Mouse (Mus musculus): ENCODE results near the gene Slc4a4. TPM values are rescaled to one million over a fixed set of nuclear protein-coding genes. Genes with fewer than 3 reads are reported as not detected.
A peak's percentile ranks its signal among the peaks of the same experiment; 100 is the strongest.
"Not testable (repeated sequence)": the region's sequence is repeated elsewhere in the genome, so short reads cannot be mapped to it uniquely, and the experiment has no call there.

The Slc4a4 gene
- total RNA-seq, 2 experiments from 2014 or later: 99.5 to 108 TPM

DNA sequence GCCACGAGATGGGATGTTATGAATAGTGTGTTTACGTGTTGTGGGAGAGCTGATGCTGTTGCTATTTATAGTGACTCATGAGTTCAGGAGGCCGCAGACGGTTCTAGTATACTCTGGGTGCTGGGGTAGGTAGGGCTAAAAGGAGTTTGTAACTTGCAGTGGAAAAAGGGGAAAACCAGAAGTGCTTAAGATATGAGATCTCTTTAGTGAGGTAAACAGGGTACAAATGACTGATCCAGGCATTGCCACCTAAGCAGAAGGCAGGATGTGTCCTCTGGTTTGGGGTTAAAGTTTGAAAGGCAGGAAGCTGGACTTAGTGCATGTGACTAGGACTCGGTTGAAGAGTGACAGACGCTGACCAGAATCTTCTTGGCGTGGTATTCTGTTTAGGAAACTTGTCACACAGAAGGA is 74.7 kb downstream of the Slc4a4 start:
- no peak for DNase-seq

DNA sequence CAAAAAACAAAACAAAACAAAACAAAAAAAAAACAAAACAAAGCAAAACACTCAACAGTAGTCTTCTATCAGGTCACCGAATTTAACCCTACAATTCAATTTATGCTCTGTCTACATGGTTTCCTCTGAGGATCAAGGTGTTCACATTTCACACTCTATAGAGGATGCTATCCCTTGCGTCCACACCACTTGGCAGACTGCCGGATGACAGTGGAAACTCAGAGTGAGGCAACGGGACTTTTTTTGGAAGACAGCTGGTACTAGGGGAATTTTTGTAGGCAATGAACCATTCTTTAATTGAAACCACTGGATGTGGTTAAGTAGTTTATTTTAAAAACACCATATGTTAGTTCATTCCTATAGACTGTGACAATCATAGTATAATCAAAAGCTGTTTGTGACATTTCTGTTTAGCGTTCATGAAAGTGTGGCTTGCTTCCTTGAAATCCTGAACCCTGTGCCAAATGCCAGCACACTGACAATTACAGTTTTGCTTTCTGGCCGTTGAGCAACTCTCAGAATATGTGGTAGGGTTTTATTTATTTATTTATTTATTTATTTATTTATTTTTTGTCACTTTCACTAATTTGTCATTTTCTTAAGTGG is 78.2 kb downstream of the Slc4a4 start:
- no peak for DNase-seq

DNA sequence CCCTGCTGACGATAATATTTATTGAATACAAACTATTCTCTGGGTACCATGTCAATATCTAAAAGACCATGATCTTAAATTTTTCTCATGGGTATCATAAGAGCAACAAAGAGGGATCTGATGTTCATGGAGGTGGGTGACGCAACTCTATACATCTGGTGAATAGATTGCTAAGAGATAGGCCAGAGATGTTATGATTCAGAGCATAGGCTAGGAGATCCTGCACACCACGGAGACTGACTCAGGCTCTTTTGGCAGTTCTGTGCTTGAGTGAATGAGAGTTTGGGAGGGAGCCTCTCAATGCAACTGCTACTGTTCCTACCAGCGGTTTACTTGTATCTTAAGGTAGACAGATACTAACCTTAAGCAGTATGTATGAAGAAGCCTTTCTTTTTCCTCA is 79.9 kb downstream of the Slc4a4 start:
- no peak for DNase-seq

DNA sequence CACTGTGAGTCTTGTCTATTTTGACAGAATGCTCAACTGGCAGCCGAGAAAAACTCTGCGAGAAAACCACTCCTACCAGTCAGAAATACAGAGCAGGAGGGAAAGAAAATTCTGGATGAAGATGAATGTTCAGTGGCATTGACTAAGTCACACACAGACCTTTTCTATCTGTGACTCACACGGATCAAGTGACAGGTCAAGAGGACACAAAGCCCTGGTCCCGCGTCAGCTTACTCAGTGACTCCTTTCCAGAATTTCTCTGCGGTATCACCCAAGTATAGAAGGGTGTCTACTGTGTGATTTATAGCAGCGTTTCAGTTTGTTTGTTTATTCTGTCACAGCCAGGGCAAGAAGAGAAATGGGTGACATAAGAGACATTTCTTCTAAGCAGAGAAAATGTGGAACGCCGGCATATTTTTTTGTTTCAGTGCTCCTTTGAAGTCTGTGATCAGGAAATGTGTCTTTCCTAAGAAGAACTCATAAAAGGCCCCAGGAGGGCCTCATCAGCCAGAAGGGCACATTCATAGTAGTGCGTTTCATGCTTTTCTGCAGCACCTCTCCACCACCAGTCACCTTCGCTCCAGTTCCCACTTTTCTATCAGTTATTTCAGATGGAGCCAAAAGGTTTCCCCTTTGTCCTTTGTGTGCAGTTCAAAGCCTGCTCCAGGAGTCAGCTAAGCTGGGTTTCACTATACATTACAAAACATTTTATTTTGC is 82.5 kb downstream of the Slc4a4 start:
- no peak for DNase-seq

DNA sequence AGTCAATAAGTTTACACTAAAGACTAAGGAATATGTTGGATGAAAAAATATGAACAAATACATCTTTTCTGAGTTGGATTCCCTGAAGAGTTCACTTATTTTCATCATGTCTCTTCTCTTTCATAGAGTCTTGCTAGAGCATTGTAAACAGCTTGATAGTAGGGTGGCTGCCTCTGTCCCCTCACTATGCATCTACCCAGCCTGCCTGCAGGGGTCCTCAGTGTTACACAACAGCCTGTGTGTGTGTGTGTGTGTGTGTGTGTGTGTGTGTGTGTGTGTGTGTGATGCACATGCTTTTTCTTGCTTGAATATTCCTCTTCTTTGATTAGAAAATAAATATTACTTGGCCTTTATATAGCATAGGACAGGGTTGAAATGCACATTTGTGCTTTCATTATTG is 84.9 kb downstream of the Slc4a4 start:
- no peak for DNase-seq

DNA sequence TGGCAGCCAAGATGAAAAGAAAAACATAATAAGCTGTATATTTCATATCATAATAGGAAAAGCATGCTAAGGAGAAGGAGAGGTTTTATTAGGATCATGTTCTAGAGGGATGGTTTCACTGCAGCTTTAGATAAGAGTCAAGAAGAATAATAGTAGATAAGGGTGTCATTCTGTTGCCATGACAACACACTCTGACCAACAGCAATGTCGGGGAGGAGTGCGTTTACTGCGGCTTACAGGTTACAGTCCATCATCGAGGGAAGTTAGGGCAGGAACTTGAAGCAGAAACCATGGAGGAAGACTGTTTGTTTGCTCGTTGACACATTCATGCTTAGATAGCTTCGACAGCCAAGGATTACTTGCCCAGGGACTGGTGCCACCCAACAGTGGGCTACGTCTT is 85.7 kb downstream of the Slc4a4 start:
- no peak for DNase-seq

DNA sequence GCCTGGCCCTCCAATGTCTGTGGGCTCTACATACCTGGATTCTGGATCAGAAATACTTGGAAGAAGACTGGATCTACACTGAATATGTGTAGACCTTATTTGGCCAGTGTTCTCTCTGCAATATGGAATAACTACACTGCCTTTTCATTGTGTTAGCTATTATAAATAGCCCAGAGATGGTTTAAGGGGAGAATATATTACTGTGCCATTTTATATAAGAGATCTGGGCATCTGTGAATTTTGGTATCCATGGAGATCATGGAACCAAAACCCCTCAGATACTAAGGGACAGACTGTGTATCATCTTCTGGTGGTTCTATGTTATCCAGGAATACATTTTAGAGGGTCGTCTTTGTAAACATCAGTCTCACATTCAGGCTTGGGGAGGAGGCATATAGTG is 86.5 kb downstream of the Slc4a4 start:
- DNase-seq: no peak

DNA sequence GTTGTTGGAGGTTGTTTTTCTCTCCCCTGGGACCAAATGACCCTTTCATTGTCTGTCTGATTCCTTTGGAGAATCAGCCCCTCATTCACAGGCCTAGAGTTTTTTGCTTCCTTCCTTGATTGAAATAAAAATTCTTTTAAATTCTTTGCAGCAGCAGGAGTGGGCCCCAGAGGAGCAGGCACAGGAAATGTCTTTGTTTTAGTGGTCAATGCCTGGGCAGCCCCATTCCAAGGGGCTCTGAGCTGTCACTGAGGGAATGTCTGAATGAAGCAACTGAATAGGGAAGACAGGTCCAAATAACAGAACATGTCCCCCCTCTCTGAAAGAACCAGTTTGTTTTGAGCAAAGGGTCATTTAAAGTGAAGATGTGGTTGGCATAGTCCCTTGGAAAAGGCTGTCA is 89.1 kb downstream of the Slc4a4 start:
- no peak for DNase-seq

DNA sequence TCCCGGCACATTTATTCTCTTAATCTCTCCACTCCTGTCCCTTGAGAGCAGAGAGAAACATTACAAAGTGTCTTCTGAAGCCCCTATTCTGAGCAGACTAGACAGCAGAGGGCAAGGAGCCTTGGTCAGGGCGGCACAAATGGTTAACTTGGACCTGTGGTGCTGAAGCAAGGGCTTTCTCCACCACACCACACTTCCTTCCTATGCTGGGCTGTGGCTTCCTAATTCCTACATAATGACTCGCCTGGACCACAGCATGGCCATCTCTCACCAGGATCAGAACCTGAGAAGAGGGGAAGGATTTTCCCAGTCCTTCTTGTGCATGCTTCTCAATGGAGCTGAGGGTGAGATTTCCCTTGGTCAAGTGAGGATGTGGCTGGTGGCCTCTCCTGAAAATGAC is 89.8 kb downstream of the Slc4a4 start:
- DNase-seq: no peak

DNA sequence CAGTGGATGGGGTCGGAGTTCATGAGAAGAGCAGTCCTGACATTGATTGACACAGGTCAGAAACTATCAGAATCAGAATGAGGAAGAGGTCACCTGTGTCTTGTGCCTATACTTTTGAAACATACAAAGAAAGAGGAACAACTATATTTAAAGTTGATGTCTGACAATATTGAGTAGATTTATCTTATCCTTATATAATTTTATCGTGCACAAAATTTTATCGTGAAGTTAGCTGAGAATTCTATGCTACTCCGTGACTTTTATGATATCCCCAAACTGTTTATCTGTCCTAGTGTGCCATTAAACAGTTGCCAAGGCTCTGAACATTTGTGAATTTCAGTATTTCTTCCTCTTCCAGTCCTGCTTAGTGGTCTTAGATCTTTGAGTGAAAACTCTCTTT is 94.1 kb downstream of the Slc4a4 start:
- no peak for DNase-seq

DNA sequence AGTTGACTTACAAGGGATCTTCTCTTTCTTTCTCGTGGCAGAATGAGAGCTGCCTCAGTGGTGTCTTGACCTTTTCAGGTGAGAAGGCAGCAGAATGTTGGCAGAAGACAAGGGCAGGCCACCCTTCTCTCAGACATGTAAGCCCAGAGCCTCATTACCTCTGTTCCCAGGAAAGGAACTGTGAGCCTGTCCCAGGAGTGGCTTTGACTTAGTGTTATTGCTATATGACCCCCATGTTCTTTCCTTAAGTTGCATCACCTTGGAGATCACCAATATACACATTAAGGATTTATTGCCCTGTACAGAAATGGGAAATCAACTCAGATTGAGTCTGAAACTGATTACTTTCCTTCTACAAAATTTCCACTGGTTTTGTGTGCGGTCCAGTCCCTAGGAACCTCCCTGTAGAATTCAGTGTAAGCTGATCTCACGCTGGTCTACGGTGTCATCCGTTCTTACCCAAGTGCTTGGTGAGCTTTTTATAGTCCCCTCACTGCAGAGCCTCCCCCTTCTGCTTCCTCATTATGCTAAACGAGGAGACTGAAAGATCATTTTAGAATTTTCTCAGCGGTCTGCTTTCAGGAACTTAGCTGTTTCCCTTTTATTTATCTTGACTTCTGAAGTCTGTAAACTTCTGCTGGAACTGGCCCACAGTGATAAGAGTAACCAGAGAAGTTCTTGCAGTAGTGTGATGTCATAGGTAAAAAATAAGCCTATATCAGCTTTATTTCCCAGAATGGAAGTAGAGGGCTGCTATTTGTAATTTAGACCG is 94.8 kb downstream of the Slc4a4 start:
- no peak for DNase-seq

DNA sequence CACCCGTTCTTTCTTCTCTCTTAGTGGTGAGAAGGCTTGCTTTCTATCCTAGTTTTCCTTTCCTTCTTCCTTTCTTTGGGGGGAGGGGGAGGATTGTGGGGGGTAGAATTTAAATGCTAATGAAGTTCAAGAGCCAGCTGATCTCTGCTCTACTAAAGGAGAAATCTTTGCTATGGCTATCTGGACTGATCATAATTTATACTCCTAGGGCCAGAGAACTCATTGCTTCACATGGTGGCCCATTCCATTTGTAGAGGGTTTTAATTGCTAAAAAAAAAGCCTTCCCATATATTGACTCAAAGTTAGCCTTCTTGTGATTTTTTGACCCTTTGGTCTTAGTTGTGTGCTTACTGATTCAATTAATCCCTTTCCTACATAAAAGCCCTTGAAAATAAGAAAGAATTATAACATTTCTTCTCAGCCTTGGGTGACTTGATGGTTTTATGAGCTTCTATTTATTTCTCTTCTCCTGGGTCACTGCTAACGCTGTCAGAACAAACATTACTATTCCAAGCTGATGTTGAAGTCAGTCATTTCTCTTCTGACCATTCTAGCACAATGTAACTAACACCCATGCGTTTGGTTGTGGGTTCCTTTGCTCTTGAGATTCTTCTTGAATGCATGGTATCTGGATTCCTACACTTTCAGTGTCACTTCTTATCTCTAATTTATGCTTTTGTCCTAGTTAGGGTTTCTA is 95.6 kb downstream of the Slc4a4 start:
- DNase-seq: no peak

DNA sequence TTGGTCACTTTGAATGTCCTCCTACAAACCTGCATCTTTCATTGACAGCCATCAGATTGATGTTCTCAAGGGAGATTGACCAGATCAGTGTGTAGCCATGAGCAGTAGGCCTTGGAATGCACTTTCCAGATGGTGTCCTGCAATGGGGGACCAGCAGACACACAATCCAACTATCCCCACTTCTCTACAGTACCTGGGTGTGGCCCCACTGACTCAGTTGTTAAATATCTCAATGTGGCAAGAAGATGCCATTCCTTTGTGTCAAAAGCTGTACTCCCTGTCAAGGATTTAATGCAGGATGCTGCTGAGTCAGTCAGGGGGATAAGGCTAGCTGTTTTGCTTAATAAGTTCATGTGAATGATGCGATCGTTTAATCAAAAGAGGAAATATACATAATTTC is 96.6 kb downstream of the Slc4a4 start:
- DNase-seq: no peak

DNA sequence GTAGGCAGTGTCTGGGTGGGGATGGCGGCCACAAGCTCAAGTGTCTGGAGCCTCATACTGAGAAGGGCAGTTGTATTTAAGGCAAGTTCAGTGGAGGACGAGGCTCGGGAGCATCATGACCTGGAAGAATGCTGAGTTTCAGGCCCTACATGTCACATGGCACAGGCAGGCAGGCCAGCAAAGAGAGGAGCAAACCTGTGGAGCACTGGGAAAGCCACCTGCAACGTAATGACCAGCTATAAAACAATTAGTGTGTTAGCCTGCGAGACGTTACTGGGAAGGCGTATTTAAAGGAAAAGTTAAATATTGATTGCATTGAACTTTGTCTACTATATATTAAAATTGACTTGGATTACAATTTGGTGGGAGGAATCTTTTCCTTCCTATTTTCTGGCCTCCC is 97.0 kb downstream of the Slc4a4 start:
- DNase-seq: no peak

DNA sequence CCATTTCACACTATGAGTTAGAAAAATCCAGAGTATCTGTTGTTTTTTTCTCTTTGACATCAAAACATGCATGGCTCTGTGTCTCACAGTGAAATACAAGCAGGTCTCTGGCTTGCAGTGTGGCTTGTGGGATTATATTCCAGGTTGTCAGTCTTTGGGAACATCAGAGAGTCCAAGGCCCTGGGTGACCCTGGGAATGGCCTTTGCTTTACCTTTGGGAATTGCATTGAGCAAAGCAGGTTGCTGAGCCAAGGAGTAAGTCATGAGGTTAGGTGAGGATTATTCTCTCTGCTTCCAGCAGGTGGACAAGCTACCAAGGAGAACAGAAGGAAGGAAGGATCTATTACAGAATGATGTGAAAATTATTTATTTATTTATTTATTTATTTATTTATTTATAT is 102.4 kb downstream of the Slc4a4 start:
- peak; percentile 38 for DNase-seq

DNA sequence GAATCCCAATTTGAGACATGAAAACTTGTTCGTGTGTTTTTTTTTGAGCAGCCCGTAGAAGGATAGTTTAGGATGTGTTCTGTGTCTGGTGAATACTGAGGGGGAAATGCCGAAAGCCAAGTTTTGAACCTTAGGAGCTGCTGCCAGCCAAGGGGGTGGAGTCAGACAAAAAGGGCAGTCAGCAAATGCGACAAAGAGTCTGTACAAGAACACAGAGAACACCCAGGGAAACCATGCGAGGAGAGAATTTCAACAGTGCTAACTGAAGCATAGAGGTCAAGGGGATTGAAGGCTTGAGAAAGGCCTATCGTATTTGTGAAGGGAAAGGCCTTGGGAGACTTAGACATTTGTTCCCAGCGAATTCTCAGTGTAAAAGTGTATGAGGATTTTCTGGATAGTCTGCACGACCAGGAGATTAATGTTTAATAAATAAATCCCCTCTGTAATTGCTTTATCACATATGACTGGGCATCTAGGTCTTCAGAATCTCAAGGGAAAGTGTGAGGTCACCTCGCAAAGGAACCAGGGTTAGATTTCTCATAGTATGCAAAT is 103.7 kb downstream of the Slc4a4 start:
- peak; percentile 48 for DNase-seq

DNA sequence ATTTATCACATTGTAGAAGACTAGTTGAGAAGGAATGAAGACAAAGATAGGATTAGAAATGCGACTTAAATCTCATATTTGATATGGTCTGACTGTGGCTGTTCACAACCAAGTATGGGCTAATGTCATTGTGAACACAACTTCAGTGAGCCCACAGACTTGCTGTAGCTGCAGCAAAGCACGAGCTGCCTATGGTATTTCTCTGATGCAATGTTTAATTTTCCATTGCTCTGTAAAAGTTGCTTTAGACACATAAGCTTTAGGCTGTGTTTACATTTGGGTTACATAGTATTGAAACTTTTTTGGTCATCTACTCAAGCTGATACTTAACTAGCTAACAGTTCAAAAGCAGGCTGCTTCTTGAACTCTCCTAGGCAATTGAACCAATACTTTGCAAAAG is 104.7 kb downstream of the Slc4a4 start:
- DNase-seq: not testable (repeated sequence)

DNA sequence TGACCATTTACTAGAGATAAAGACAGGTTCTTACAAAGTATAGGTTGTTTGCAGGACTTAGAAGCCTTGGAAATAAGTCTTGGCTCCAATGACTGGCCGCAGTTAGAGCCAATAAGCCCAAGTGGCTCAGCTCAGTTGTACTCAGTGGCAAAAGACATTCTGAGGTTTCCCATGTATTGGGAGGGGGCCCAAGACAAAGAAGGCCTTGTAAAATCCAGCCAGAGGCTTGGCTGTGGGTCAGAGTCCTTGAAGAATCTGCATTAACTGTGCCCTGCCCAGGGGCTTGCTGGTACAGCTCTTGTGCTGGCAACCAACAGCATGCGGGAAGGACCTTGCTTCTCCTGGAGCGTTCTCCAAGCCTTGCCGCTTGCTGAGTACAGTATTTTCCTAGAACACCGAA is 107.9 kb downstream of the Slc4a4 start:
- DNase-seq: peak; percentile 13

DNA sequence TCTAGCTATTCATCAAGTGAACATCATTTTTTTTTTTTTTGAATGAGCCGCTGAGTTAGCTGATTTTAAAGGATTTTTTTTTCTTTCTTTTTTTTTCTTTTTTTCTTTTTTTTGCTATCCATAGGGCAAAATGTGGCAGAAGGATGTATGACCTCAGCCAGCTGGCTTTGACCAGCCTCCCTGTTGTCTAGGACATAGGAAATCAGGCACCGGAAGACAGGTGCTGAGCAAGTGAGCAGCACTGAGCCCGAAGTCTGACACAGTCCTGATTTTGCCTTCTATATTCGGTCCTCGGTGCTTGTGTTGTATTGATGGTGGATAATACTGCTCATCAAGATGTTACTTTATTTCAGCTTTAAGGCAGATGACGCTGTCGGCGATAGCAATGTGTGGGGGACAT is 109.6 kb downstream of the Slc4a4 start:
- DNase-seq: no peak

DNA sequence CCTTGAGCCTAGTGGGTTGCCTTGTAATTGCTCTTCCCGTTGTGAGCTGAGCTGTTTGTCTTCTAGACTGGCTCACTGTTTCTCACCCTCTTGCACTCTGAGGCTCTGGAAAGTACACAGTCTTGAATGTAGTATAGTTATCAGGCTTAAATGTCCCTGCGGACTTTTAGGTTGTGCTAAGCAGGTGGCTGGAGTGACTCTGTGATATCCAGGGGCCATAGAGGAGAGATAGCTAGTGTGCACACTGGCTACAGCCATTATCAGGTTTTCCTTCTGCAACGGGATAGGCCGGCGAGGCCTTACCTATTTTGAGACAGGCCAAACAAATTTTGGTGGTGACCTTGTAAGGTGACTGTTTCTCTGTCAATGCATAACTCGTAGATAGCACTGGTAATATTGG is 110.7 kb downstream of the Slc4a4 start:
- DNase-seq: no peak

DNA sequence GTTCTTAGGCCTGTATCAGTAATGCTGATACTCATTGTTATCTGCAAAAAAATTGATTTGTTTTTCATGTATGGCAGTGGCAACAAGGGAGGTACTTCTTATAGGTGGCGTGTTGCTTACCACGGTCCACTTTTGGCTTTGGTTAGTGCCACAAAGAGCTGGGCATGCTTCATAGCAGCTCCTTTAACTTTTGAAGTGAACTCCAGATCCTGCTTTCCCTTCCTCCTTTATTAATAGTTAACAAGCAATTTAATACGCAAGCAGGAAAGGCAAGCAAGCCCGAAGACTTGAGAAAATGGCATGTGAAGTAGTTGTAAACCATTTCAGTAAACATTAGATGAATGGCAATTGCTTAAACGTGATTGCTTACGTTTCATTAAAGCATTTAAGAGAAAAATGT is 113.2 kb downstream of the Slc4a4 start:
- DNase-seq: no peak

DNA sequence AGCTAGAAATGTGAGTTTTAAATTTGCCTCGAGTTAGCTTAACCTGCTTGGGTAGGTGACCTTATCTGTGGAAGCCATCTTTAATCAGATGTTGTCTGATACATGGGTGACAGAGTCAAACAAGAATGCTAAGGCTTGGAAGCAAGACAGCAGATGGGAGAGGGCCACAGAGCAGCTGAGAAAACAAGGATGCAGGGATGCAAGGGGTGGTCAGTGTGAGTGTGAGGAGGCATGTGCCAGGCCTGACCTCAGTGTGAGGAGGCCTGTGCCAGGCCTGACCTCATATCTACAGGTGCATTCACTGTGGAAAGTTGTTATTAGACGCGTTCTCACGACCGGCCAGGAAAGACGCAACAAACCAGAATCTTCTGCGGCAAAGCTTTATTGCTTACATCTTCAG is 114.0 kb downstream of the Slc4a4 start:
- DNase-seq: no peak

DNA sequence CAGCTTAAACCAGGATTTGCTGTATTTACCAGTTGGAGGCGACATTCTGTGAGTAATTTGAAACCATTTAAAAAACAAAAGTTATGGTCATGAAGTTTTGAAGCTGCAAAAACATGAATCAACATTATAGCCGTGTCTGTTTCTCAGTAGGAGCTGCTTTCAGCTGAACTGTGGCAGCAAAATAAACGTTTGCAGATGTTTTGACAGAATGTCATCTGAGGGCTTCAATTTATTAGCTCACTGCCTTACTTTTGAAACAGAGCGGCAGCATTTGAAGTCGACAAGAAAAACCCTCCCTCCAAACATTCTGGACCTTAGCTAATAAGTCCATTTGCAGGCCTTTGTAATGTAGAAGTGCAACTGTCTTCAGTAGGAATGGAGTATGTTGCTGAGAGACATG is 123.5 kb downstream of the Slc4a4 start:
- DNase-seq: no peak
